Mouse (Mus musculus): ENCODE data around the gene Terb1.

Terb1 gene

DNA sequence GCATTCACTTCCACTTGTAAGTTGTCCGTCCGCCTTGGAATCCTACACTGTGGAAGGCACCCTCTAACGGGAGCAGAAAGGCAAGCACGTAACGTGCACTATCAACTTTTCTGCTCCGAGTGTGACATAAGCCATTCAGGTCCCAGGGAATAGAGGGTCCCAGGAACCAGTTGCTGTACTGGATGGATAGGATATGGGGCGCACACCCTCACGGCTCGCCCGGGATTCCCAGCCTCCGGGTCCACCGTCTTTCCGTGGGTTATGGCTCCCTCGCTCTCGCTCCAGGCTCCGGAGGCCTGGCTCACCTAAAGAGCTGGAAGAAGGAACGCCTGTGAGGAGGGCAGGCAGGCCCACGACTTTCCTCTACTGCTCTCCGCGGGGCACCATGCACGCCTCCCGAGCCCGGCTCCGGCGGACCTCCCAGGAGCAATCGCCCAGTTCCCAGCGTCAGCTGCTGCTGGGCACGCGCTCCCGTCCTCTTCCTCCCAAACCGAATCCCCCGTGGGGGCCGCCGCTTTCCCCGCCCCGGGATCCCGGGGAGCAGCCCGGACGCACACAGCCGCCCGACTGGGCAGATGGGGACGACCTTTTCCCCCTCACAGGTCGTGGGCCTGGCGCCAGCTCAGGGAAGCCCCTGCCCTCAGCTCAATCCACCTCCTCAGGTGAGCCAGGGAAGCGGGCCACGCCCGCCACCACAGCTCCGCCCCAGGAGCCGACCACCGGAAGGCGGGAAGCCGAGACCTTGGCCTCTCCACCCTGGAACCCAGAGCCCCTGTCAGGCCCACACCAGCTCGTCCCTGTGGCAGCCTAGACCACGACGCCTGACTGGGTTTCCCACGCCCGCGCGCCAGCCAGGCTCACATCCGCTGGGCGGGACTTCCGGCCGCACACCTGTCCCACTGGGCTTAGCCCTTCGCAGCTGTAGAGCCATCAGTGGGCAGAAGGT lies at the start of gene Terb1:
Terb1 (minus strand) TSS at position 850 of the 946 bp plus-strand sequence.
- peak; percentile 21 to 25 for DNase-seq

DNA sequence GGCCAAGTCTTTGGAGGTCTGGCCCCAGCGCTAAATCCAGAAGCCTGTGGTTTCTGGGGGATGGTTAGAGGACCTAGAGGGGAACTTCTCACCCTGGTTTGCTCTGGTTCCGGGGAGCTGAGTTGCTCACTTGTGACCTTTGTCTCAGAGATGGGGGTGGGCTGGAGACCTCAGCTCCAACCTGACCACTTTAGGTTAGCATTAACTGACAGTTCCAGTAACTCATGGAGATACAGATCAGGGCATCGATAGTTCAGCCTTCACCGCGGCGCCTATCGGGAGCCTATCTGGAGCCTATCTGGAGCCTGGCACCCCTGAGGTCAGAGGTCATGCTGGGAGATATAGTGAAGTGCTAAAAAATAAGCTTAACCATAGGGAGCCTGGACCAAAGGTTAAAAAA lies 47.5 kb upstream of the Terb1 start:
- no peak for DNase-seq

DNA sequence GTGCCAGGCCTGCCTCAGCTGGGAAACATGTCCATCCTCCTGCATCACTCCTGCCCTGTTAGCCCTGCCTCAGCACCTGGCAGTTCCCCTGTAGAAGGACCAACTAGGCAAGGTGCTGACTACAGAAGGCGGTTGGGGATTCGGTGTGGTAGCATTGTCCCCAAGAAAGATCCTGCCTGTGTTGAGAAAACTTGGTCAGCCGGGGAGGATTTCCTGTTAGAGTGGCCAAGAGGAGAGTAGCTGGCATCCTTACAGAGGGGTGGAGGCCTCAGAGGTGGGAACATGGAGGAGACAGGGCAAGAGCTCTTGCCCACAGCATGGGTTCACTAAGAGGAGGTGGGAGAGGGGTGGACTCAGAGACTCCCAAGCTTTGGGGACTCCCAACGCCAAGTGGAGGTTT lies 45.5 kb upstream of the Terb1 start:
- DNase-seq: no peak

DNA sequence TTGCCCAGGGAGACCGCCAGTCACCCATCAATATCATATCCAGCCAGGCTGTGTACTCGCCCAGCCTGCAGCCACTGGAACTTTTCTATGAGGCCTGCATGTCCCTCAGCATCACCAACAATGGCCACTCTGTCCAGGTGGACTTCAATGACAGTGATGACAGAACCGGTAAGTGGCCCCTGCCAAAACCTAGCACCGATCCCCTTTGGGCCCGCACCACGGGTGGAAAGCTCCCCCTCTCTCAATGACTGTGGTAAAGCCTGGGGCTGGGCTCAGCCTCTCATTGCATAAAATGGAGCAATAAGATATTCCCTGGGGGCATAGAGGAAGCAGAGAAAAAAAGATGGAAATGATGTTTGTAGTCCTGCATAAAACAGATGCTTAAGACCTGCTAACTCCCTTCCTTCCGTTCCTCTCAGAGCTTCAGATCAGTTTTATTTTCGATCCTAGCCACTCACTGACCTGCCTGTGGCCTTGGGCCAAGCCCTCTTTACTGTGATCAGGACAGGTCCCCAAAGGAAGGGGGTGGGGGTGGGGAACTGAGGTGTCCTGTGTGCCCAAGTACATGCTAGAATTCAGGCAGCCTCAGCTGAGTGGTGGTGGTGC lies 33.8 kb upstream of the Terb1 start:
- DNase-seq: no peak

DNA sequence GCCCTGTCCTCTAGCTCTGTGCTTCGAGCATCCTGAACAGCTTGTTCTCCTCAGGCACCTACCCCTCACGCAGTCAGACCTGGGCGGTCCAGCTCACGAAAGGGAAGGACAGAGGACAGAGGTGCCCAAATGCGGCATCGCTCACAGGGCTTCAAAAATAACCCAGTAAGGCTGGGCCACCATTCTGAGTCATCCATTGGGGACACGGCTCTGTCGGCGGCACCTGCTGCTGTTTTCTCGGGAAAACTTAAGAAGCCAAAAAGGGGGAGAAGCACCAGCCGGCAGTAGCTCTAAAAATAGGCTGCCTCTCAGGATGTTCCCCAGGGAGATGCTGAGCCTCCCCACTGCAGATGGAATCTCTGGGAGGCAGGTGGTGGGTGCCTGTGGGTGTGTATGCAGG lies 32.5 kb upstream of the Terb1 start:
- no peak for DNase-seq

DNA sequence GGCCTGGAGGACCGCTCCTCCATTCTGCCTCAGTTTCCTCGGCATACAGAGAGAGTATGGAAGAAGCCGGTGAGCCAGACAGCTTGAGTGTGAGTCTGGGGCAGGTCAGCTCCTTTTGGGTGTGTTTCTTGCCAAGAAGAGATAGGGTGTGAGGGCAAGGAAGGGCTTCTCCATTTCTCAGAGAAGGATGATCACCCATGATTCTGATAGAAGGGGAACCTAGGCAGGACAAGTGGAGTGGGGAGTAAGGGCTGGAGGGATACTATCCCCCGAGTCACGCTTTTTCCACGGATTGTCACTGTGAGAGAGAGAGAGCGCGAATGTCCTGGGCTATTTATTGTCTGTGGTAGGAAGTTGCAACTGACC lies 31.8 kb upstream of the Terb1 start:
- no peak for DNase-seq

DNA sequence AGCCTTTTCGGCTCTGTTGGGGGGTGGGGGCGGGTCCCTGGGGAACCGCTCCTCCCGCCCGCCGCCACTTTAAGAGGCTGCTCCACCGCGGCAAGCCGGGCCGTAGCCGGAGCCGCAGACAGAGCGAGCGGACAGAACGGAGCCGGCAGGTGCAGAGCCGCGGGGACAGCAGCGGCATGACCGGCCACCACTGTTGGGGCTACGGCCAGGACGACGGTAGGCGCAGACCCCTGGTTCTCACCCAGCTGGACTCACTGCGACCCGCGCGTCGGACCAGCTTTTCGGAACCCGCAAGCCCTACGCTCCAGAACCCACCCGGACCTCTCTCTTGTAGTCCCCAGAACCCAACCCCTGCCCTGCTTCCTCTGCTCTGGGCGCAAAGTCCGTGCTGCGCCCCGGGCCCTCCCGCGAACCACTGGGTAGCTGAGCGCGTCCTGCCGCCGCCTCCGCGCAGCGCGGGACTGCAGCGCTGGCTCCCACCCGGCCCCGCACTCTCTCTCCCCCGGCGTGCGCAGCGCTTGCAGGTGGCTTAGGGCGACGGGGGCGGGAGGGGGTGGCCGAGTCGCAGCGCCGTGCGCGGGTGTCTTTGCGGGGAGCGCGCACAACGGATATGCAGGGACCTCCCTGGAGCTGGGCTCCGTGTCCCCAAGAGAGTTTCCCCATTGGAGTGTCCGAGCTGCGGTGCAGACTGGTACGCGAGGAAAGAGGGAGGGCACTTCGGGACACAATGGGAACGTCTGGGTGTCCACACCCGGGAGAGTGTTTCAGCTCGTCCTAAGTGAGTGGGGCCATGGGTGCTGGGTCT lies 31.2 kb upstream of the Terb1 start:
- DNase-seq: no peak

DNA sequence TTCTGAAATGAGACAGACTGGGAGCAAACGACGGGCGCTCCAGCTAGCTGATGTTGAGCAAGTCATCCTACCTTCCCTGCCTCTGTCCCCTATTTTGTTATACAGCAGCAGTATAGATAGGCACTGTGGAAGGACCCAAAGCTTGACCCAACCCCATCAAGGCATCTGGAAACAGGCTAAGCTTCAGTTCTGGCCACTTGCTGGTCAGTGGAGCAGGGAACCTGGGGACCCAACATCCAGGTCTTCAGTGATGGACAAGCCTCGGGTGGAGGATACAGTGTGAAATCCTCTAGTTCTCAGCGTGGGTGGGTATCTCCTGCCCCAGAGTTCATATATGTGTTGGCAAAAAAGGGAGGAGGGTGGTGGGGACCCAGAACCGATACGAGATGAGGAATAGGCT lies 30.5 kb upstream of the Terb1 start:
- no peak for DNase-seq

DNA sequence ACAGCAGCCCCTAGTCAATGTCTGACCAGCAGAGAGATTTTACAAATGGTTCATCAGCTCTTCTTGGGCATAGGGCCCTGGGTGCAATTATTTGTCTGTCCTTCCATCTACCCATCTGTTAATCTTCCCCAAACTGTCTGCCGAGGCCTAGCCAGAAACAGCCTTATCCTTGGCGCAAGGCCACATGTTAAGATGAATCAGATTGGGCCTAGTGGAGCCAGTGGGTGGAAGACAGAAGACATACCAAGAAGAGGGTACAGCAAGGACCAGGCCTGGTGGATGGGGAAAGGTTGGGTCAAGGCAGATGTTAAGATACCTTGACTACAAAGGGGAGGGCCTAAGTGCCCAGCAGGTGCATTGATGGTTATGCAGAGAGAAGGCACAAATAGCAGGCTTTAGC lies 29.9 kb upstream of the Terb1 start:
- DNase-seq: no peak

DNA sequence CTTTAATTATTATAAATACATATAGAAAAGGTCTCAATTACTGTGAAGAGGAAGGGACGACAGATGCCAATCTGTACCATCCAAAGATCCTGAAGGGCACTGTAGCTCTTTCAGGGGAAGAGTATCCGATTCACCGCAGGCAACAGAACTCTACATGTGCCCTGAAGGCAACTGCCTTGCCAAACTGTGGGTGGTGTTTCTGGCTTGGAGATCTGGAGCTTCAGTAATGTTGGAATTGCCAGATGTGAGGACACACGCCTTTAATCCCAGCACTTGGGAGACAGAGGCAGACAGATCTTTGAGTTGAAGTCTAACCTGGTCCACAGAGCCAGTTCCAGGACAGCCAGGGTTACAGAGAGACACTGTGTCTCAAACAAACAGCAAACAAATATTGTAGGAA lies 29.2 kb upstream of the Terb1 start:
- DNase-seq: no peak

DNA sequence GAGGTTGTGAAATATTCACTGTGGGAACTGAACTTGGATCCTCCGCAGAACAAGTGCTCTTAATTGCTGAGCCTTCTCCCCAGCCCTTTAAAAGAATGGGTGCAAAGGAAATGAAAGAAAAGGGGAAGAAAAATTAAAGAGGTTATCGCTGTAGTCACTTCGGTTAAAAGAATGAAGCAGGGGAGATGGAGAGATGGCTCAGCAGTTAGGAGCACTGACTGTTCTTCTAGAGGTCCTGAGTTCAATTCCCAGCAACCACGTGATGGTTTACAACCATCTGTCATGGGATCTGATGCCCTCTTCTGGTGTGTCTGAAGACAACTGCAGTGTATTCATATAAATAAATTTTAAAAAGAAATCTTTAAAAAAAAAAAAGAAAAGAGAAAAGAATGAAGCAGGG lies 26.3 kb upstream of the Terb1 start:
- no peak for DNase-seq

DNA sequence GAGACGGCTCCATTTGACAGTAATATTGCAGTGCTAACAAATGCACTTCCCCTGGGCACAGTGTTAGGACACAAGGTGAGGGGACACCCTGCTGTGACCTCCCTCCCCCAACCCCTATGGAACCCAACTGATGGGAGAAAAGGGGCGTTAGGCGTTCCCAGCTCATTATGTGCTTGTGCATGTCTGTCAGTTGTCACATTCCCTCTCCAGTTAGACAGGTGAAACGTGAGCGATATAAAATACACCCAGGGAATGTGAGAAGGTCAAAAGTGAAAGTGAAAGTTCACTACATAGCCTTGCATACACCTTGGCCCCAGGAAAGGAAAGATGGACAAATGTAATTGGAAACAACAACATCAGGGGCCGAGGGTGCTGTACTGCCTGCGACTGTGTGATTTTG lies 25.7 kb upstream of the Terb1 start:
- DNase-seq: no peak

DNA sequence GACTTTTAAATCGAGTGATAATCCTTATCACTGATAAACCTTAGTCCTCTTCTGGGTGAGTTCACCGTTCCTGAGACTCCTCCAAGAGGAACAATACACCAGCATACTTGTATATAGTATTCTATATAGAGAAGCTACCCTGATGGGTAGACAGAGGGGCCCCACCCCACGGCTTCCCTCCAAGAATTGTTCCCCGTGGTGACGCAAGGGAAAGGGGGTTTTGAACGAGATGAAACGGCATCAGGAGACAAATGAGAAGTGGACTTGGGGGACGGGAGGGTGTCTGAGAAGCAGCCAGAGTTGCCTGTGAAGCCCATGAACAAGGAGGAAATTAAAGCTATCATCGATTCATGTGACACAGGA lies 25.1 kb upstream of the Terb1 start:
- peak in 1 of 2 experiments; percentile 27 for DNase-seq

DNA sequence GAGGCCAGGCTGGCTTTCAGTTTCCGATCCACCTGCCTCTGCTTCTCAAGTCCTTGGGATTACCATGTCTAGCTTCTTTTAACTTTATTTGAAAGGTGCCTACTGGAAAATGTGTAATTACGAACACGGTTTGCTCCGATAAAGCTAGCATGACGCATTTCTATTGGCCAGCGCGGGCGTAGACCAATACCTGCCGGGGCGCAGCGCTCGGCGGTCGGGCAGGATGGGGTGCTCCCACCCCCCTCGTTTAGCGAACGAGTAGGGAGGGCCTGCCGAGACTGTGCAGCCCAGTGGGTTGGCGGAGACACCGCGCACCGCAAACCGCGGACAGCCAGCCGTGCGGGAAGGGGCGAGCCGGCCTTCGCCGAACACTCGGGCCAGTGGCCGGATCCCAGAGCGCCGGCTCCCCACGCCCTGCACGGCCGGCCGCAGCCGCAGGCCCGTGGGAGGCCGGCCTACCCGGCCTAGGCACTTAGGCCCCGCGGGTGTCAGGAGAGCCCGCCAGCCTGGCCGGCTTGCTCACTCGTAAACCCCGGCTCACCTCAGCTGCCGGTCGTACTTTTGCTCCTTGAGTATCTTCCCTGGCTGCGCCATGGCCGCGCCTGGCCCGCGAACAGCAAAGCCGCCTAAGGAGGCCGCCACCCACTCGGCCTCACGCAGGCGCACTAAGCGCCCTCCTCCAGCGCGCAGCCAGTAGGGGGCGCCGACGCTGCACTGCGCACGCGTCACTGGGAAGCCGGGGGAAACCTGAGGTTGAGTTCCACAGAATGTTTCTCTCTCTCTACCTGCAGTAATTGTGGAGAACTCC lies 24.5 kb upstream of the Terb1 start, which contains the start of the genes Nae1 and Car7:
Nae1 (minus strand) TSS at position 667 of the 808 bp plus-strand sequence.
Car7 (plus strand) TSS at position 719 of the 808 bp plus-strand sequence.
- DNase-seq: peak; percentile 83 to 85

DNA sequence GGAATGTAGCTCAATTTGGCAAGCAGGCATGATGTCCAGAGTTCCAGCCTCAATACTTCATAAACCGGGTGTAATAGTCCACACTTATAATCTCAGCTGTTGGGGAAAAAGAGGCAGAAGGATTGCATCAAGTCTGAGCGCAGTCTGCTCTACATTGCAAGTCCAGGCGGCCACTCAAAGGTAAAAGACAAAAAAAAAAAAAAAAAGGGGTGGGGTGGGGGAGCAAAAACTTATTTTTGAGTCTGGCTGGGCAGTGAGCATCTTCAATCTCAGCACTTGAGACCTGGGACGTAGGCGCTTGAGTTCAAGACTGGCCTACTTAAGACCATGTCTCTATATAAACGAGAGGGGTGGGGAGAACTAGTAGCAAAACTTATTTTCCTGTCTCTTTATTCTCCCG lies 23.8 kb upstream of the Terb1 start:
- DNase-seq: no peak

DNA sequence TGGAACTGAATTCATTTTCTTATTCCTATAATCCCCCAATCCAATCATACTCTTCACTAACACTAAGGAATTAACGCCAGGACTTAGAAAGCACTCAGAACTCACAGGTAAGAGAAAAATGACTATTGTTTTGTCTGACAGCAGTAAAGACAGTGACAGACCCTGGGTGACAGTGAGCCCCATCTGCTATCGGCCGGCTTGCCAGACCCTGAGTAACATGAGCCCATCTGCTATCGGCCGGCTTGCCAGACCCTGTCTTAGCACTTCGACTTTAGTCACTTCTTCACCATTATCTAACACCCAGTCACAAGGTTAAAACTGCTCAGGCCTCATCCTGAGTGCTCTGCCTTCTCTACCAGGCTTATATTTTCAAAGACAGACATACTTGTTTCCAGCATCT lies 20.0 kb upstream of the Terb1 start:
- no peak for DNase-seq

DNA sequence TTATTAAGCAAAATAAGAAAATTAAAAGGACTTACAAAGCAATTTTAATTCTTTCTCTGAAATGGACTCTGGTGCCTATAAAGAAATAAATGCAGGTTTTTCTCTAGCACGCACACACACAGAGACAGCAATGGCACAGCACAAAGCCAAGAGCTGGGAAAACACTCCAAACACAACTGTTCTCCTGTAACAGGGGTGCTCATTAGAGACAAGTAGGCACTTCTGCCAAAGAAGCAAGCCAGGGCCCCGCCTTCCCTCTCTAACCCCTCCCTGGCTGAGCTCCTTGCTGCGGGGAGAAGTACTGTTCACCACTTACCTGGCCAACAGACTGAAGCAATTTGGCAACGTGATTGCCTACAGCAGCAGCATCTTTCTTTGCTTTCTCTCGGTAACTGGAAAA lies 8.2 kb upstream of the Terb1 start:
- no peak for DNase-seq

DNA sequence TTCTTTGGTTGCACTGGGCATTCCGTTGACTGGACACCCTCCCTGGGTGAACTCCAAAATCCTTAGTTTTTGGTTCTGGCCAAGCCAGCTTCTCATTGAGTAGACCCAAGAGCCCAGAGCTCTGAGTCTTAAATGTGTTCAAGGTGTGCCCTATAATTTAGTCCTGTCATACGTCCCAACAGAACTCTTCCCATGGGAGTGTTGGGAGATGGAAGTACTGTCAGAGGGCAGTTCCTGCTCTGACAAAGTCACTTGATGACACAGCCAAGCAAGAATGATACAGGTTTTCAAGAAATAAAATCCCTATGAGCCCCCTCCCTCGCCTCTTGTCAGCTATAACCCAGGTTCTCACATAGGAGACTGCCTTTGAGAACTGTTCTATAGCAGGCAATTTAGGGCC lies 424 bp upstream of the Terb1 start:
- no peak for DNase-seq

DNA sequence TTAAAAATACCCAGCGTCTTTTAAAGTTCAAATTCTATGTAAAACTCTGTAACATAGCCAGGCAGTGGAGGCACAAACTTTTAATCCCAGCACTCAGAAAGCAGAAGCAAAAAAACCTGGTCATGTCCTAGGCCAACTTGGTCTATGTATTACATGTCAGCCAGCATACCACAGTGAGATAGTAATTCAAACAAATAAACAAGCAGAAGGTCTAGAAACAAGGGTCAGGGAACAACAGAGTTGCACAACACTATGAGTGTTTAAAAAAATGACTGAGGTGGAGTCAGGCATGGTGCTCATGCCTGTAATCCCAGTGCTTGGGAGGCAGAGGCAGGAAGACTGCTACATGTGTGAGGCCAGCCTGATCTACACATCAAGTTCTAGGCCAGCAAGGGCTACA lies 30.6 kb downstream of the Terb1 start:
- DNase-seq: no peak

DNA sequence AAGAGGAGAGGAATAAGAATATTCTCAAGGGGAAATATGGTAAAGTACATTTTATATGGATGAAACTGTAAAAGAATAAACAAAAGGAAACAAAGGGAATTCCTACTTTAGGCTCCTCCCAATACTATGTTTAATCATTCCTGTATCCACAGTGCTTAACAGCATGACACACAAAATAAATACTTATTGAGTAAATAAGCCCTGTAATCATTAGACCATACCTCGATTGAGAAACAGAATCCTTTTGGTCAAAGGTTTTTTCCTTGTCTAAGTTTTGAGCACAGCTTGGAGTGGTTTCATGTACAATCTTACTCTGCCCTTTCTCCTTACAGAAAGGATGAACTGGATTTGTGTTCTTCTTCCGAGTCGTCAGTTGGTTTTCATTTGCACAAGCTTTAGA lies 37.2 kb downstream of the Terb1 start:
- no peak for DNase-seq

DNA sequence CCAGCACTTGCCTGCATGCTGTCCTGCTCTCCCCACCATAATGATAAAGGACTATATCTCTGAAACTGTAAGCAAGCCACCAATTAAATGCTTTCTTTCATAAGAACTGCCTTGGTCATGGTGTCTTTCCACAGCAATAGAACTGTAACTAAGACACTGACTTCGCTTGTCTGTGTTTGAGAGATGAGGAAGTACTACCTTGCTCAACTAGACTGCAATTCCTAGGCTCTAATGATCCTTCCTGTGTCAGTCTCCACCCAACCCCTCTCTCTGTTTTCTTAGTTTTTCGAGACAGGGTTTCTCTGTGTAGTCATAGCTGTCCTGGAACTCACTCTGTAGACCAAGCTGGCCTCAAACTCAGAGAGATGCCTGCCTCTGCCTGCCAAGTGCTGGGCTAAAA lies 42.2 kb downstream of the Terb1 start:
- DNase-seq: no peak

DNA sequence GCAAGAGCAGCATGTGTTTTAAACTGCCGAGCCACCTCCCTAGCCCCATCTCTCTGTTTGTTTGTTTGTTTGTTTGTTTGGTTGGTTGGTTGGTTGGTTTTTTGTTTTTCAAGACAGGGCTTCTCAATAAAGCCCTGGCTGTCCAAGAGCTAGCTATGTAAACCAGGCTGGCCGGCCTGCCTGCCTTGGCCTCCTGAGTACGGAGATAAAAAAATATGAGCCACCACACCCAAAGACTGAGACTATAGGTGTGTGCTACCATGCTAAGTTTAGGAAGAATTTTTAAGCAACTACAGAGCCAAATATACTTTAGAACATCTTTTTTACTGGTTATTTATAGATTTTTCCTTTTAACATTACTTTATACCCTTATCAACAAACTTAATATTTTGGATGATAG lies 57.5 kb downstream of the Terb1 start:
- DNase-seq: no peak

DNA sequence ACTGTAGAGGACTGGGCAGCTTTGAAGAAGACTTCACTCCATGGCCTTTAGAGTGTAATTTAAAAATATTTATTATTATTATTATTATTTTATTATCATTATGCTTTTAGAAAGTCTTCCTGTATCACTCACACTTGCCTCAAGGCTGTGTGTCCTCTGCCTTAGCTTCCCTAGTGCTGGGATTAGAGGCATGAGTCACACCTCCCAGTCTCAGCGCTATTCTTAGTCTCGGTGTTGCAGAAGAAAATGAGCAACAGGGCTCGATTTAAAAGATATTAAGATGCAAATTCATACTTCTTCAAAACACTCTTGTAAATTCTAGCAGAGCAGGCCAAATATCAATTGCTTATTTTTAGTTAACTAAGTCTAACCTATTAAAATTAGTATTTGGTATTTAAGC lies 60.9 kb downstream of the Terb1 start:
- no peak for DNase-seq

All from thymus, adult 18-20 months (tissue).